Mouse (Mus musculus): Measurements from ENCODE around the gene Itsn1. TPM values are rescaled to one million over a fixed set of nuclear protein-coding genes. Genes with fewer than 3 reads are reported as not detected.

The Itsn1 gene
- total RNA-seq, 2 experiments from 2014 or later, result 40.8 to 56.7 TPM

- intact Hi-C loops (cut with DNase I), result no loop called here
- DNase-seq (ENCODE audit: low spot score), result no peak
Observed at GRCm38 (mm10) chr16:91795044-91795443, 66.0 kb downstream of the Itsn1 start.

DNA sequence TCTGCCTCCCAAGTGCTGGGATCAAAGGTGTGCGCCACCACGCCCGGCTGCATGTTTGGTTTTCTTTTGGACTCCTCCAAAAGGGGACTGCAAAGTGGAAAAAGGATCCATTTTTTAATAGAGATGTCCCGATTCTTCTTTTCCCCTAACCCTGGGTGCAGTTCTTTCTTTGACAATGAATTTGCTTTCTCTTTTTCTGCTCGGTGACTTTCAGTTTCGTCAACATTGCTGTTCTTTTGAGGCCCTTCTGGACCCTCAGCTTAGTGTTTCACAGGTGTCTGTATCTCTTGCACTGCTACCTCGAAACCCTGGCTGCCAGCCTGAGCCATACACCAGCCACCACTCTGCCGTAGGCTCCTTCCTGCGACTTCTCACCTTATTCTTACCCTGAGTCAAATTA is 66.5 kb downstream of the Itsn1 start:
- no peak for DNase-seq (ENCODE audit: low spot score)
- intact Hi-C loops (cut with DNase I), result no loop called here

DNA sequence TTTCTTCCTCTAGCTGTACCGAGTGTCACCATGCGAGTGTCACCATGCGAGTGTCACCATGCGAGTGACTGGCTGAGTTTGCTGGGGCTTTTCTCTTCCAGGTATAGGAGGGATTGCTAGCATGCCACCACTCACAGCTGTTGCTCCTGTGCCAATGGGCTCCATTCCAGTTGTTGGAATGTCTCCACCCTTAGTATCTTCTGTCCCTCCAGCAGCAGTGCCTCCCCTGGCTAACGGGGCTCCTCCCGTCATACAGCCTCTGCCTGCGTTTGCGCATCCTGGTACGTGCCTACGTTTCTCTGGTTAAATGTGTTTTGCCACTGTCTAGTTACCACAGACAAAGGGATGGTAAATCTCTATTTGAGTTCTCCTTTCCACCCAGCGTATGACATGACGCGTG is 72.3 kb downstream of the Itsn1 start:
- intact Hi-C loops (cut with DNase I), result no loop called here
- DNase-seq (ENCODE audit: low spot score), result no peak

- intact Hi-C loops (cut with DNase I), result no loop called here
- no peak for DNase-seq (ENCODE audit: low spot score)
Observed at GRCm38 (mm10) chr16:91802461-91803062, 73.5 kb downstream of the Itsn1 start.

- intact Hi-C loops (cut with DNase I), result no loop called here
- DNase-seq (ENCODE audit: low spot score), result no peak
Observed at GRCm38 (mm10) chr16:91804418-91804817, 75.3 kb downstream of the Itsn1 start.

GRCm38 (mm10) chr16:91804831-91805230 is 75.8 kb downstream of the Itsn1 start:
- intact Hi-C loops (cut with DNase I), result no loop called here
- DNase-seq (ENCODE audit: low spot score), result no peak

- no peak for DNase-seq (ENCODE audit: low spot score)
- intact Hi-C loops (cut with DNase I), result no loop called here
Observed at GRCm38 (mm10) chr16:91810235-91810634, 81.2 kb downstream of the Itsn1 start.

GRCm38 (mm10) chr16:91811339-91811738 is 82.3 kb downstream of the Itsn1 start:
- intact Hi-C loops (cut with DNase I), result no loop called here
- DNase-seq (ENCODE audit: low spot score), result no peak

GRCm38 (mm10) chr16:91811876-91812275 is 82.8 kb downstream of the Itsn1 start:
- no peak for DNase-seq (ENCODE audit: low spot score)

DNA sequence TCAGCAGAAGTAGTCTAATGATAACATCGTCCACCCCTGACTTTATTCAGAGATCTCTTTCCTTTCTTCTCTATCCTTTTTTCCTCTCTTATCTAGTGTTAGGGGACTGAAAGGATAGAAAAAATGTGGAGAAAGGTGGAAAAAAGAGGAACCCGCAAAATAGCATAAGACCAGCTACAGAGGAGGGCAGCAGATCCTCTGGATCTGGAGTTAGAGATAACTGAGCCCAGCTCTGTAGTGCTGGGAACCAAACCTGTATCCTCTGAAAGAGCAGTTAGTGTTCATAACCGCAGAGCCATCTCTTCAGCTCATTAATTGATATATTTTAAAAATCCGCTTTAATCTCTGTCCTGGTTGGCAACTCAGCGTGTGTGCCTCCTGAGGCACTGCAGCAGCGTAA is 84.5 kb downstream of the Itsn1 start:
- DNase-seq (ENCODE audit: low spot score), result no peak
- intact Hi-C loops (cut with DNase I), result no loop called here

More at GRCm38 (mm10) chr16:91811876-91812275, 82.8 kb downstream of the Itsn1 start:
- intact Hi-C loops (cut with DNase I), result no loop called here

- intact Hi-C loops (cut with DNase I), result no loop called here
- no peak for DNase-seq (ENCODE audit: low spot score)
Observed at GRCm38 (mm10) chr16:91815067-91815466, 86.0 kb downstream of the Itsn1 start.

- intact Hi-C loops (cut with DNase I), result no loop called here
- DNase-seq (ENCODE audit: low spot score), result no peak
Observed at GRCm38 (mm10) chr16:91820299-91820698, 91.2 kb downstream of the Itsn1 start.

DNA sequence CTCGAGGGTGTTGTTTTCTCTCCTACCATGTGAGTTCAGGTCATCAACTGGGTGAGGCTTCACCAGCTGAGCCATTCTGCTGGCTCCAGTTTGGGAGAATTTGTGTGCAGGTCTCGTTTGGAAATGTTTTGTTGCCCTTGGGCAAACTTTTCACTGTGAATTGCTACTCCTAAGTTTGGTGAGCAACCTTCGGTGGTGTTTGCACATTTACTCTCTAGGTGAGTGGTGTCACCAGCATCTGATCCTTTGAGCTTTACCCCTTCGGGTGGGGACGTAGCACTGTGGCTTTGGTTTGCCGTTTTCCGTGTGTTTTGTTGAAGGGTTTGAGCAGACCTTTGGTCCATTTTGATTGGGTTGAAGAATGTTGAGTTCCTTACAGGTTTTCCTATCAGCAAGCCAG is 93.2 kb downstream of the Itsn1 start:
- no peak for DNase-seq (ENCODE audit: low spot score)
- intact Hi-C loops (cut with DNase I), result no loop called here

- no peak for DNase-seq (ENCODE audit: low spot score)
- intact Hi-C loops (cut with DNase I), result no loop called here
Observed at GRCm38 (mm10) chr16:91822759-91823158, 93.7 kb downstream of the Itsn1 start.

- no peak for DNase-seq (ENCODE audit: low spot score)
- intact Hi-C loops (cut with DNase I), result no loop called here
Observed at GRCm38 (mm10) chr16:91825774-91826325, 96.8 kb downstream of the Itsn1 start.

GRCm38 (mm10) chr16:91826893-91827292 is 97.8 kb downstream of the Itsn1 start:
- intact Hi-C loops (cut with DNase I), result no loop called here
- DNase-seq (ENCODE audit: low spot score), result no peak

GRCm38 (mm10) chr16:91827456-91827855 is 98.4 kb downstream of the Itsn1 start:
- DNase-seq (ENCODE audit: low spot score), result no peak
- intact Hi-C loops (cut with DNase I), result no loop called here

DNA sequence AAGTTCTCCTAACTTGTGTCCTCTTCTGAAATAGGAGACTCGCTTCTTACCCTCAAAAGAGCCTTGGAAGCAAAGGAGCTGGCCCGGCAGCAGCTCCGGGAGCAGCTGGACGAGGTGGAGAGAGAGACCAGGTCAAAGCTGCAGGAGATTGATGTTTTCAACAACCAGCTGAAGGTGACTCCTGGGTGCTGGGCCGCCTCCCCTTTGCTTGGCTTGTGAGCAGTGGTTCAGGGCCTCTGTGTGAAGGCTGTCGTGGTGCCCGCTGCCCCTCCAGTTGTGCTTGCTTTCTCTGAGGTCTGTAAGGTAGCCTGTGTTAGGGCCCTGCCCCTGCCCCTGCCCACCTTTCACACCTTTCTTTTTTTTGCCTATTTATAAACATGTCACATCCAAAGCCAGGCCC is 99.1 kb downstream of the Itsn1 start:
- intact Hi-C loops (cut with DNase I), result no loop called here

DNA sequence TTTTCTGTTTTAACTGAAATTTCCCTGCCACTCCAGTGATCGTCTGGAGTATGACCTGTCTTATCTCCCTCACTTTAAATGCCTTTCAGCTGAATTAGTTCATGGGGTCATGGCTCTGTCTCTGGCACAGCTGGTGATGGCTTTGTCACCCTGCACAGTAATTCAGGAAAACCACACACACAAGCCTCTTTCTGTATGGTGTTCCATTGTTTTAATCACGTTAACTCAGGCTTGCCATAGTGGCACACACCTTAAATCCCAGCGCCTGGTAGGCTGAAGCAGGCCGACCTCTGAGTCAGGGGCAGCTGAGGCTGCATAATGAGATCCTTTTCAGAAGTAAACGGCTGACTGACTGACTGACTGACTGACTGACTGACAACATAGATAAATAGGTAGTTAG is 99.5 kb downstream of the Itsn1 start:
- intact Hi-C loops (cut with DNase I), result no loop called here
- DNase-seq (ENCODE audit: low spot score), result no peak

More for the DNA sequence above, 99.1 kb downstream of the Itsn1 start:
- no peak for DNase-seq (ENCODE audit: low spot score)

DNA sequence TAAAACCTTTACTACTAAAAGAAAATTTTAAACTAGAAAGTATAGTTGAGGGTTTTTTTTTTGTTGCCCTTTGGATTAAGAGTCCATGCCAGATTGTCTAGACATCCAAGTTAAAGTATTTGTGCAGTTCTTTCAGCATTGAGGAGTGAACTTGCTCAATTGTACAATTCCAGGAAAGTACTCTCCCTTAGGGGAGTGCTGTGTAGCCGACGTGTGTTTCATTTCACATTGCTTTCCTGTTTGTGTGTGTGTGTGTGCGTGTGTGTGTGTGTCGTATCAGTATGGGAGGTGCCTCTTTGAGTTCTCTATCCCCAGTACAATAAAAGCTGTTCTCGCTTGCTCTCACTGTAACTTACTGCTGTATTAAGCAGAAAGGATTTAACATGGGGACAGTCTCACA is 100.0 kb downstream of the Itsn1 start:
- intact Hi-C loops (cut with DNase I), result no loop called here
- no peak for DNase-seq (ENCODE audit: low spot score)

- DNase-seq (ENCODE audit: low spot score), result no peak
- intact Hi-C loops (cut with DNase I), result no loop called here
Observed at GRCm38 (mm10) chr16:91830260-91830659, 101.2 kb downstream of the Itsn1 start.

GRCm38 (mm10) chr16:91833121-91833520 is 104.0 kb downstream of the Itsn1 start:
- intact Hi-C loops (cut with DNase I), result no loop called here
- DNase-seq (ENCODE audit: low spot score), result no peak

Measured in heart, postnatal 25 days (tissue).